In genomic region chr5:51935391-51936354, GRCm38 (mm10) we compare ENCODE assay signal across 25 mouse cellular contexts.
DNase-seq lines count a peak whose midpoint lies in the region; ATAC-seq and TF ChIP-seq lines count a peak whose summit lies in the region.
"Had no signal": no experiment of that assay in that cellular context is flagged by ENCODE, and none has a peak within 500 bp of the region (broad histone marks: within the 10 kb centered on the region; RNA-seq: fewer than 3 reads in every experiment).

No protein-coding gene starts in this region.

- no peak for ATAC-seq in heart, embryonic 12.5 days (ENCODE audit: insufficient number of reproducible peaks, low FRiP score)
- peak; percentile 24; the same call in 1 of the 2 replicates for ATAC-seq in hindbrain, embryonic 16.5 days
- ATAC-seq: inflammation-experienced regulatory T-cells, adult 6 months; midbrain, embryonic 16.5 days had no signal

- no peaks in the 10 kb centered on the region for H3K79me2 ChIP-seq in liver, adult 2 months (ENCODE audit: control insufficient read depth, insufficient read depth, low read length)
- H3K79me2 ChIP-seq in CH12.LX (replicated peaks; ENCODE audit: control insufficient read depth, extremely low read depth, insufficient read depth, poor library complexity, severe bottlenecking): no peaks in the 10 kb centered on the region

- in situ Hi-C loops in CH12.LX (cut with MboI; ENCODE audit: low pct_ligation_motif_present, low pct_unique_long_range_greater_than_20kb, low sequenced_read_pairs): no loop called here

- no peak for TF ChIP-seq POLR2A in liver, adult 2 months (IDR thresholded peaks at IDR 0.05; ENCODE audit: extremely low read depth, insufficient read depth, low read length)
- no peak for TF ChIP-seq POLR2A in CH12.LX (IDR thresholded peaks at IDR 0.05; ENCODE audit: low read depth, low read length)

- peak; percentile 84 for DNase-seq in heart, adult 11 months
- DNase-seq in liver, adult 2 months (ENCODE audit: extremely low read depth, low read depth, low spot score): peak; percentile 77
- no peak for DNase-seq in liver
- peak; percentile 1 for DNase-seq in CH12.LX (ENCODE audit: extremely low read depth)
- no peak for DNase-seq in right cerebral cortex, postnatal 14 days
- DNase-seq in gastrocnemius, postnatal 10 days: no peak
- DNase-seq: adrenal gland, postnatal 25 days; cerebellum, adult 11 months; cerebellum, adult 9-11 months; gastrocnemius, postnatal 36 days; kidney, adult 2 months; kidney, postnatal 10 days; left cerebral cortex, postnatal 4 days; lung, adult 18-20 months had no signal

- H3K27ac ChIP-seq in heart, embryonic 12.5 days (ENCODE audit: poor library complexity, severe bottlenecking): no peak overlapping the region
- H3K27ac ChIP-seq in liver, adult 2 months (replicated peaks; ENCODE audit: insufficient read depth, low read depth, low read length): no peak overlapping the region
- H3K27ac ChIP-seq in CH12.LX (ENCODE audit: insufficient read depth, low read depth): no peak overlapping the region
- no peak overlapping the region for H3K27ac ChIP-seq in hindbrain, embryonic 16.5 days (ENCODE audit: low read depth, low read length)
- H3K27ac ChIP-seq: embryonic facial prominence, embryonic 13.5 days; forebrain, embryonic 12.5 days; heart, embryonic 13.5 days; limb, embryonic 15.5 days had no signal

- H3K4me3 ChIP-seq in heart, embryonic 12.5 days: no peak overlapping the region
- no peak overlapping the region for H3K4me3 ChIP-seq in liver, adult 2 months (ENCODE audit: insufficient read depth, low read depth, low read length)
- H3K4me3 ChIP-seq in CH12.LX (replicated peaks in 1 of 3; ENCODE audit: low read depth in 2 of 3, low read length in 2 of 3, poor library complexity in 1 of 3): no peak overlapping the region
- H3K4me3 ChIP-seq in hindbrain, embryonic 16.5 days (ENCODE audit: low read length): no peak overlapping the region
- H3K4me3 ChIP-seq: embryonic facial prominence, embryonic 13.5 days; erythroblast, embryonic 14.5 days; forebrain, embryonic 12.5 days; heart, embryonic 13.5 days; limb, embryonic 15.5 days; myocyte had no signal

- no peak for TF ChIP-seq RAD21 in CH12.LX (IDR thresholded peaks at IDR 0.05; ENCODE audit: low read depth, low read length)

- no peaks in the 10 kb centered on the region for H3K27me3 ChIP-seq in heart, embryonic 12.5 days (replicated peaks)
- H3K27me3 ChIP-seq in liver, adult 2 months (ENCODE audit: control insufficient read depth, insufficient read depth, low read length): no peaks in the 10 kb centered on the region
- no peaks in the 10 kb centered on the region for H3K27me3 ChIP-seq in CH12.LX (replicated peaks)
- no peaks in the 10 kb centered on the region for H3K27me3 ChIP-seq in hindbrain, embryonic 16.5 days (replicated peaks; ENCODE audit: control insufficient read depth, insufficient read depth, low read length)
- H3K27me3 ChIP-seq: embryonic facial prominence, embryonic 13.5 days; forebrain, embryonic 12.5 days; heart, embryonic 13.5 days; limb, embryonic 15.5 days; megakaryocyte, embryonic 14.5 days had no signal

- H3K4me1 ChIP-seq in heart, embryonic 12.5 days (replicated peaks): no peaks in the 10 kb centered on the region
- no peaks in the 10 kb centered on the region for H3K4me1 ChIP-seq in liver, adult 2 months (ENCODE audit: control insufficient read depth, insufficient read depth, low read length)
- peaks cover 0 to 4% of the 10 kb centered on the region in 2 experiments; a peak in 1 of 4 replicates for H3K4me1 ChIP-seq in CH12.LX (ENCODE audit: control insufficient read depth in 1 of 2, insufficient read depth in 2 of 2)
- no peaks in the 10 kb centered on the region for H3K4me1 ChIP-seq in hindbrain, embryonic 16.5 days (ENCODE audit: control insufficient read depth, insufficient read depth, low read depth, low read length)
- H3K4me1 ChIP-seq: embryonic facial prominence, embryonic 13.5 days; forebrain, embryonic 12.5 days; heart, embryonic 13.5 days; limb, embryonic 15.5 days; megakaryocyte, embryonic 14.5 days had no signal

- no peak for TF ChIP-seq EP300 in CH12.LX (IDR thresholded peaks at IDR 0.05; ENCODE audit: low read length)

- no peak for TF ChIP-seq CTCF in liver, adult 2 months (IDR thresholded peaks at IDR 0.05; ENCODE audit: low read depth, low read length)
- no peak for TF ChIP-seq CTCF in CH12.LX (conservative IDR thresholded peaks at IDR 0.05 in 1 of 2, IDR thresholded peaks at IDR 0.05 in 1 of 2; ENCODE audit: low read depth in 2 of 2, low read length in 2 of 2)

- no peaks in the 10 kb centered on the region for H3K36me3 ChIP-seq in heart, embryonic 12.5 days
- no peaks in the 10 kb centered on the region for H3K36me3 ChIP-seq in liver, adult 2 months (ENCODE audit: control insufficient read depth, insufficient read depth, low read length)
- H3K36me3 ChIP-seq in CH12.LX (replicated peaks in 1 of 2; ENCODE audit: control insufficient read depth in 1 of 2, insufficient read depth in 1 of 2, low read length in 1 of 2): no peaks in the 10 kb centered on the region
- no peaks in the 10 kb centered on the region for H3K36me3 ChIP-seq in hindbrain, embryonic 16.5 days (ENCODE audit: control insufficient read depth, insufficient read depth, low read length)
- H3K36me3 ChIP-seq: embryonic facial prominence, embryonic 13.5 days; forebrain, embryonic 12.5 days; heart, embryonic 13.5 days; limb, embryonic 15.5 days had no signal

- no peak overlapping the region for H3K9ac ChIP-seq in heart, embryonic 12.5 days
- H3K9ac ChIP-seq in liver, adult 2 months (ENCODE audit: low read depth, low read length): no peak overlapping the region
- no peak overlapping the region for H3K9ac ChIP-seq in CH12.LX (ENCODE audit: insufficient read depth, low read depth)
- H3K9ac ChIP-seq in hindbrain, embryonic 16.5 days (ENCODE audit: low read depth, low read length): no peak overlapping the region
- H3K9ac ChIP-seq: embryonic facial prominence, embryonic 13.5 days; forebrain, embryonic 12.5 days; heart, embryonic 13.5 days; limb, embryonic 15.5 days had no signal

- H3K9me3 ChIP-seq in heart, embryonic 12.5 days (replicated peaks): no peaks in the 10 kb centered on the region
- H3K9me3 ChIP-seq in CH12.LX (replicated peaks; ENCODE audit: low read length): no peaks in the 10 kb centered on the region
- no peaks in the 10 kb centered on the region for H3K9me3 ChIP-seq in hindbrain, embryonic 16.5 days (ENCODE audit: control insufficient read depth, low read length)
- H3K9me3 ChIP-seq: embryonic facial prominence, embryonic 13.5 days; forebrain, embryonic 12.5 days; heart, embryonic 13.5 days; limb, embryonic 15.5 days had no signal

- 81% methylated on average over 17 of the region's 17 CpGs for WGBS in heart, embryonic 12.5 days
- WGBS in liver, adult 2 months: 53% methylated on average over 17 of the region's 17 CpGs
- 51% methylated on average over 17 of the region's 17 CpGs for WGBS in hindbrain, embryonic 16.5 days

- dilution Hi-C loops in CH12.LX (cut with MboI; ENCODE audit: extremely low pct_ligation_motif_present, extremely low pct_unique_long_range_greater_than_20kb, low sequenced_read_pairs): no loop called here

- H3K4me2 ChIP-seq in heart, embryonic 12.5 days: no peak overlapping the region
- no peak overlapping the region for H3K4me2 ChIP-seq in CH12.LX (ENCODE audit: insufficient read depth, low read depth, poor library complexity, severe bottlenecking)
- no peak overlapping the region for H3K4me2 ChIP-seq in hindbrain, embryonic 16.5 days (ENCODE audit: low read length)
- H3K4me2 ChIP-seq: embryonic facial prominence, embryonic 13.5 days; forebrain, embryonic 12.5 days; heart, embryonic 13.5 days; limb, embryonic 15.5 days had no signal

TF ChIP-seq in CH12.LX, 34 proteins besides CTCF, POLR2A, EP300 and RAD21:
- no peak for TF ChIP-seq JUN (IDR thresholded peaks at IDR 0.05; ENCODE audit: insufficient read depth, low read depth, low read length)
- no peak for TF ChIP-seq E2F4 (IDR thresholded peaks at IDR 0.05; ENCODE audit: insufficient replicate concordance, low read depth, low read length)
- no peak for TF ChIP-seq SIN3A (IDR thresholded peaks at IDR 0.05; ENCODE audit: low read length)
- TF ChIP-seq MAZ (IDR thresholded peaks at IDR 0.05; ENCODE audit: low read depth, low read length): no peak
- no peak for TF ChIP-seq ZKSCAN1 (IDR thresholded peaks at IDR 0.05; ENCODE audit: borderline replicate concordance, low read depth, low read length)
- no peak for TF ChIP-seq USF2 (conservative IDR thresholded peaks at IDR 0.05; ENCODE audit: low read depth, low read length)
- TF ChIP-seq CHD1 (IDR thresholded peaks at IDR 0.05; ENCODE audit: low read depth, low read length): no peak
- TF ChIP-seq IRF4 (IDR thresholded peaks at IDR 0.05; ENCODE audit: low read depth, low read length): no peak
- no peak for TF ChIP-seq TBP (conservative IDR thresholded peaks at IDR 0.05; ENCODE audit: low read depth, low read length)
- no peak for TF ChIP-seq SMC3 (IDR thresholded peaks at IDR 0.05; ENCODE audit: low read depth, low read length)
- no peak for TF ChIP-seq MAFK (IDR thresholded peaks at IDR 0.05; ENCODE audit: insufficient replicate concordance, low read length)
- no peak for TF ChIP-seq MXI1 (IDR thresholded peaks at IDR 0.05; ENCODE audit: low read depth, low read length)
- TF ChIP-seq ELF1 (IDR thresholded peaks at IDR 0.05; ENCODE audit: low read depth, low read length): no peak
- TF ChIP-seq RCOR1 (conservative IDR thresholded peaks at IDR 0.05; ENCODE audit: low read depth, low read length): no peak

Comparison
In these comparisons a context has a peak if more than half of its experiments do, and no peak if none do; other contexts are left out.
1. DNase-seq: peak in heart, adult 11 months (single experiment), liver, adult 2 months (single experiment) and CH12.LX (single experiment); none in liver (single experiment), right cerebral cortex, postnatal 14 days (single experiment) and gastrocnemius, postnatal 10 days (single experiment).